Mouse (Mus musculus): ENCODE data around the gene Pxdn. TPM values are rescaled to one million over a fixed set of nuclear protein-coding genes. Genes with fewer than 3 reads are reported as not detected.
A peak's percentile ranks its signal among the peaks of the same experiment; 100 is the strongest.

Gene Pxdn
- polyA plus RNA-seq, 1 experiment: 22.8 TPM

DNA sequence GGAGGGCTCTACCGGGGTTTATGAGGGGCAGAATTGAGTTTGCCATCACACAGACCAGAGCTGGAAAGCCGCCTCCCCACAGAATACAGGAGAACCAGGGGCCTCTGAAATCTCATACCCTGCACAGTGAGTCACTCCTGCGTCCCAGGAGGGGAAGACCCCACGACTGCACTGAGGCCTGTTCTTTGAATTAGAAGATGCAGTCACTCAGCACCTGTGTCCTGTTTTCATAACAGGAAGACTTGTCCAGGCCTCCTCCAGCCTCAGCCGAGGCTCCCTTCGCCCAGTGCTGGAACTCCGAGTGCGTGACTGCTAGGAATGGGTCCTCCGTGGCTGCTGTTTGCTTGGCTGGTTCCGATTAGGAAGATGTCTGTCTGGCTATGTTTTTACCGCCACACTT is 16.6 kb downstream of the Pxdn start:
- Histone ChIP-seq H3K27me3 (ENCODE audit: control insufficient read depth, insufficient read depth, insufficient read length) (no peaks in the 10 kb centered on the region), H3K79me3 (ENCODE audit: low read depth) (peaks cover 65% of the 10 kb centered on the region), H3ac (ENCODE audit: control insufficient read depth, insufficient read length, low read depth) (no peak overlapping the region), H3K36me3 (ENCODE audit: control insufficient read depth, insufficient read depth) (peaks cover 6% of the 10 kb centered on the region), H3K79me2 (ENCODE audit: control insufficient read depth, insufficient read depth) (peaks cover 85% of the 10 kb centered on the region), H3K4me3 (ENCODE audit: insufficient read depth, poor library complexity, severe bottlenecking) (no peak overlapping the region)
- TF ChIP-seq MYOD1 (IDR thresholded peaks at IDR 0.05; ENCODE audit: control insufficient read depth, insufficient read length, low read depth): peak; percentile 61
- no peak for TF ChIP-seq MYOG (IDR thresholded peaks at IDR 0.05; ENCODE audit: control insufficient read depth, extremely low read depth, insufficient read length)

DNA sequence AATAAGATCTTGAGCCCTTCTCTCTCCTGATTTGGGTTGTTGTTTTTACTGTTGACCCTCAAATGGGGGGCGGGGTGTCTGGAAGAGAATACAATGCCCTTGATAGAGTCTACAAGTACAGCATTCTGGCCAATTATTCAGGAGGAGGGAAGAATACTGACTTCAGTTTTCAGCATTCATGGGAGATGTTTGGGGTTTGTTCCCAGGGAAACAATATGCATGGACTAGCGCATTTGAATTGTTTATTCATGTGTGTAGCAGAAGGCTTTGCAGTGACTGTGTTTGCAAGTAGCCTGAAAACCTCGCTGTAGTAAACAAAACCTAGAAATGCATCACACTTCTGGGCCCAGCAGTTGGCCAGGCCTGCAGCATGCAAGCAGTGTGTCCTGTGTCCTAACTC is 17.1 kb downstream of the Pxdn start:
- peaks cover 2% of the 10 kb centered on the region for H3K36me3 ChIP-seq (ENCODE audit: control insufficient read depth, insufficient read depth)
- no peak overlapping the region for H3K4me3 ChIP-seq (ENCODE audit: insufficient read depth, poor library complexity, severe bottlenecking)
- no peaks in the 10 kb centered on the region for H3K27me3 ChIP-seq (ENCODE audit: control insufficient read depth, insufficient read depth, insufficient read length)
- peaks cover 65% of the 10 kb centered on the region for H3K79me3 ChIP-seq (ENCODE audit: low read depth)
- no peak for TF ChIP-seq CTCF (IDR thresholded peaks at IDR 0.05; ENCODE audit: control insufficient read depth, insufficient read depth, insufficient read length)
- no peak overlapping the region for H3ac ChIP-seq (ENCODE audit: control insufficient read depth, insufficient read length, low read depth)
- peaks cover 85% of the 10 kb centered on the region for H3K79me2 ChIP-seq (ENCODE audit: control insufficient read depth, insufficient read depth)

DNA sequence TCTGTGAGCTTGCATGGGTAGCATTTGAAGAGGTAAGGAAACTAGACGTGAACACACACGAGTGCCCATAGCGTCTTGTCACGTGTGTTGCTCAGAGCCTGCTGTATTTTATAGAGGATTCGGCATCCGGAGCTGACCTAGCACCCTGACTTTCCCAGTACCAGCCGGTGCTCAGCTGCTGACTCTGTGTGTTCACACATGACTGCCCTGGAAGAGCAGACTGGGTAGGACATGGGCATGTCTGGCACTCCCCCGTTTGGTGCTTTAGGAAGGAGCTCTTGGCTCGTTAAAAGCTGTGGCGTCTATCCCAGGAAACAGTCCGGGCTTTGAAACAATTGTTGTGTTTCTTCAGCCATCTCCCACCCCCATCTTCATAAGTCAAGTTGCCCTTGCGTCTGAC is 19.6 kb downstream of the Pxdn start:
- TF ChIP-seq CEBPB (IDR thresholded peaks at IDR 0.05; ENCODE audit: low read depth) (no peak), CTCF (IDR thresholded peaks at IDR 0.05; ENCODE audit: control insufficient read depth, insufficient read depth, insufficient read length) (no peak), MYOG (IDR thresholded peaks at IDR 0.05; ENCODE audit: control insufficient read depth, extremely low read depth, insufficient read length) (no peak), MYOD1 (IDR thresholded peaks at IDR 0.05; ENCODE audit: control insufficient read depth, insufficient read length, low read depth) (no peak), MAX (IDR thresholded peaks at IDR 0.05) (no peak), FOSL1 (IDR thresholded peaks at IDR 0.05; ENCODE audit: insufficient read depth, low read length, poor library complexity, severe bottlenecking) (no peak), USF1 (IDR thresholded peaks at IDR 0.05; ENCODE audit: low read depth) (no peak)
- no peak overlapping the region for H3K4me3 ChIP-seq (ENCODE audit: insufficient read depth, poor library complexity, severe bottlenecking)
- peaks cover 66% of the 10 kb centered on the region for H3K79me3 ChIP-seq (ENCODE audit: low read depth)
- no peak overlapping the region for H3ac ChIP-seq (ENCODE audit: control insufficient read depth, insufficient read length, low read depth)
- no peaks in the 10 kb centered on the region for H3K27me3 ChIP-seq (ENCODE audit: control insufficient read depth, insufficient read depth, insufficient read length)
- peaks cover 85% of the 10 kb centered on the region for H3K79me2 ChIP-seq (ENCODE audit: control insufficient read depth, insufficient read depth)
- H3K36me3 ChIP-seq (ENCODE audit: control insufficient read depth, insufficient read depth): no peaks in the 10 kb centered on the region

DNA sequence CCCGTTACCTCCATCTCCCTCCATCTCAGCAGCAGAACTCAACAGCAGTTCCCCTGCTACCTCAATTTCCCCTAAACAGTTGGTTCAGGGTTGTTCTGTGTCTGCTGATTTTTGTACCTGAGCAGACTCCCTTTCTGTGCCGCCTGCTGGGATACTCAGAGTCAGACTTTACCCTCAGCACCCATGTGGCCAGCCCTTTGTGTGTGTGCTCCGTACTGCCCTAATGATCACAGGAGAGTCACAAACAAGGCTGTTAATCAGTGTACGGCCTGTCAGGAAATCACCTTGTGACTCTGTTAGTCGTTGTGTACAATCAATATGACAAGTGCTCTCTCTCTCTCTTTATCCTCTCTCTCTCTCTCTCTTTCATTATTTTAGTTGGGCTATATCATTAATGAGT is 21.2 kb downstream of the Pxdn start:
- no peaks in the 10 kb centered on the region for H3K36me3 ChIP-seq (ENCODE audit: control insufficient read depth, insufficient read depth)
- H3K27me3 ChIP-seq (ENCODE audit: control insufficient read depth, insufficient read depth, insufficient read length): no peaks in the 10 kb centered on the region
- H3K79me3 ChIP-seq (ENCODE audit: low read depth): peaks cover 64% of the 10 kb centered on the region
- no peak overlapping the region for H3ac ChIP-seq (ENCODE audit: control insufficient read depth, insufficient read length, low read depth)
- peaks cover 88% of the 10 kb centered on the region for H3K79me2 ChIP-seq (ENCODE audit: control insufficient read depth, insufficient read depth)
- TF ChIP-seq MYOD1 (IDR thresholded peaks at IDR 0.05; ENCODE audit: control insufficient read depth, insufficient read length, low read depth) (no peak), FOSL1 (IDR thresholded peaks at IDR 0.05; ENCODE audit: insufficient read depth, low read length, poor library complexity, severe bottlenecking) (no peak), MAX (IDR thresholded peaks at IDR 0.05) (no peak), USF1 (IDR thresholded peaks at IDR 0.05; ENCODE audit: low read depth) (no peak), MYOG (IDR thresholded peaks at IDR 0.05; ENCODE audit: control insufficient read depth, extremely low read depth, insufficient read length) (no peak), CTCF (IDR thresholded peaks at IDR 0.05; ENCODE audit: control insufficient read depth, insufficient read depth, insufficient read length) (no peak), CEBPB (IDR thresholded peaks at IDR 0.05; ENCODE audit: low read depth) (no peak)
- H3K4me3 ChIP-seq (ENCODE audit: insufficient read depth, poor library complexity, severe bottlenecking): no peak overlapping the region

DNA sequence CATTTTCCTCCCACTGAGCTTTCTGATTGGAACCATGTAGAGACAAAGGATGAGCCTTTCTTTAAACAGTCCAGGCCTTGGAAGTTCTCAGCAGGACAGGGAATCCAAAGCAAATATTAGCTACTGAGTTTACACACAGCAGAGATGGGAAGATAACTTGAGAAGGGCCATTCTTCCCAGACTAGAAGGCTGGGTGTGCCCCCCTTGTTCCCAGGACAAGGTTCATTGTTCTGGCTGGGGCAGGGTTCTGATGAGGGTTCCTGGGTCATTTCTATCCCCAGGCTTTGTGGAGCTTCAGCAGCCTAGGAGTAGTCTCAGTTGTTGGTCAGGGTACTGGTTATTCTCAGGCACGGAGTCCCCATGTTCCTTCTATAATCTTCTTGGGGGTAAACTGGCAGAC is 23.6 kb downstream of the Pxdn start:
- no peak for TF ChIP-seq CTCF (IDR thresholded peaks at IDR 0.05; ENCODE audit: control insufficient read depth, insufficient read depth, insufficient read length)
- TF ChIP-seq USF1 (IDR thresholded peaks at IDR 0.05; ENCODE audit: low read depth): no peak
- TF ChIP-seq CEBPB (IDR thresholded peaks at IDR 0.05; ENCODE audit: low read depth): no peak
- TF ChIP-seq FOSL1 (IDR thresholded peaks at IDR 0.05; ENCODE audit: insufficient read depth, low read length, poor library complexity, severe bottlenecking): no peak
- no peak for TF ChIP-seq MAX (IDR thresholded peaks at IDR 0.05)
- TF ChIP-seq MYOD1 (IDR thresholded peaks at IDR 0.05; ENCODE audit: control insufficient read depth, insufficient read length, low read depth): no peak
- TF ChIP-seq MYOG (IDR thresholded peaks at IDR 0.05; ENCODE audit: control insufficient read depth, extremely low read depth, insufficient read length): no peak
- no peaks in the 10 kb centered on the region for H3K36me3 ChIP-seq (ENCODE audit: control insufficient read depth, insufficient read depth)
- no peaks in the 10 kb centered on the region for H3K27me3 ChIP-seq (ENCODE audit: control insufficient read depth, insufficient read depth, insufficient read length)
- H3K79me2 ChIP-seq (ENCODE audit: control insufficient read depth, insufficient read depth): peaks cover 92% of the 10 kb centered on the region
- no peak overlapping the region for H3ac ChIP-seq (ENCODE audit: control insufficient read depth, insufficient read length, low read depth)
- H3K79me3 ChIP-seq (ENCODE audit: low read depth): peaks cover 69% of the 10 kb centered on the region
- H3K4me3 ChIP-seq (ENCODE audit: insufficient read depth, poor library complexity, severe bottlenecking): no peak overlapping the region

DNA sequence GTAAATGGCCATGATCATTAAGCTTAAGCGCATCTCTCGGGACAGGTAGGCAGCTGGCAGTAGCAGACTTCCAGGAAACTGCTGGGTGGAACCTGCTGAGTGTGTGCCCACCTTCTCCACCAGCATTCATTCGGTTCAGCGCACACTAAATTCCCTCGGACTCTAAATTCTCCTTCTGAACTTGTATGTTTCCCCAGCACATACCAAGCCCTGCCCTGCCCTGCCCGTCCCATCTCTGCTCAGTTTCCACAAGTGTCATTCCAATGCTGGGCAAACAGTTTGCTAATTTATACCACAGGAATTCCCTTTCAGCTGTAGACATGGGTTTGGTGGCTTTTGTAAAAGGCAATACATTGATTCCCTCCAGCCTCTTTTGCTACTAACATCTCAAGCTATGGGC is 27.6 kb downstream of the Pxdn start:
- TF ChIP-seq MYOG (IDR thresholded peaks at IDR 0.05; ENCODE audit: control insufficient read depth, extremely low read depth, insufficient read length) (no peak), CEBPB (IDR thresholded peaks at IDR 0.05; ENCODE audit: low read depth) (no peak), MAX (IDR thresholded peaks at IDR 0.05) (no peak), USF1 (IDR thresholded peaks at IDR 0.05; ENCODE audit: low read depth) (no peak), CTCF (IDR thresholded peaks at IDR 0.05; ENCODE audit: control insufficient read depth, insufficient read depth, insufficient read length) (no peak), FOSL1 (IDR thresholded peaks at IDR 0.05; ENCODE audit: insufficient read depth, low read length, poor library complexity, severe bottlenecking) (no peak), MYOD1 (IDR thresholded peaks at IDR 0.05; ENCODE audit: control insufficient read depth, insufficient read length, low read depth) (no peak)
- Histone ChIP-seq H3ac (ENCODE audit: control insufficient read depth, insufficient read length, low read depth) (no peak overlapping the region), H3K27me3 (ENCODE audit: control insufficient read depth, insufficient read depth, insufficient read length) (no peaks in the 10 kb centered on the region), H3K36me3 (ENCODE audit: control insufficient read depth, insufficient read depth) (peaks cover 4% of the 10 kb centered on the region), H3K79me3 (ENCODE audit: low read depth) (peaks cover 52% of the 10 kb centered on the region), H3K79me2 (ENCODE audit: control insufficient read depth, insufficient read depth) (peaks cover 58% of the 10 kb centered on the region), H3K4me3 (ENCODE audit: insufficient read depth, poor library complexity, severe bottlenecking) (no peak overlapping the region)
